Mouse (Mus musculus): ENCODE data around the gene Slc25a25.
"Not testable (repeated sequence)": the region's sequence is repeated elsewhere in the genome, so short reads cannot be mapped to it uniquely, and the experiment has no call there.

Slc25a25 gene

DNA sequence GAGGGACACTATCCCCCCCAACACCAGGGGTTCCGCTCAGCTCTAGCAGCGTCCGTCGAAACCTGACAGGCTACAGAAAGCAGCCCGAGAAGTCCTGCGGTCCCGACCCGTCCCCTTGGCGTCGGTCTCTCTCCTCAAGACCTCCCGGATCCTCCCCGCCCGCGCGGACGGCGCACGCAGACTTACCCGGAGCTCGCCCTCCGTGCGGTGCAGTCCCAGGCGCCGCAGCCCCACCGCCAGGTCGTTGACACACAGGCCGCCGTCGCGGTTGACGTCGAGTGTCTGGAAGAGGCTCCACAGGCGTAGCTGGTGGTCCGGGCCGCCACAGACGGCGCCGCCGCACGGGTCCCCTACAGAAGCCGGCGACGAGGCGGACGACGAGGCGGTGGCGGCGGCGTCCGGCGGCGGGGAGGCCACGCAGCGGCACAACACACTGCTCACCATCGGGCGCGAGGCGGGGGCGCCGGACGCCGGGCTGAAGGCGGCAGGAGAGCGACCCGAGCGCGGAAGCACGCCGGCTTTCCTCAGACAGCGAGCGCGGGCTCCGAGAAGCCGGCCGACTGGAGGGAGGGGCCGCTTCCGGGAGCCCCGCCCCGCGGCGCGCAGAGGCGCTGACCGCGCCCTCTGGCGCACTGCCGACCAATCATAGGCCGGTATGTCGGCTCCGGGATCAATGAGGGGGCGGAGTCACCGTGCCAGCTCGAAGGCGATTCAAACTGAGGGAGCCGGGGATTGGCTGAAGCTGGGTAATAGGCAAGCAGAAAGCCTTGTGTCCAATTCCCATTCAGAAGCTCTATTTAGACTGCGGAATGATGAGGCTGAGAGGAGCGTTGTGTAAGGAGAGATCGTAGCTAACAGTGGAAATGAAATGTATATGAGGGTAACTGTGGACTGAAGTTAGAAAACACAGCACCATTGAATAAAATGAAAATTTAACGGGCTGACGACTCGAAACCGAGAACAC is at the start of gene Slc25a25:
Slc25a25 (minus strand) TSS at position 565 of the 964 bp plus-strand sequence.
- peak; percentile 98 for DNase-seq

- DNase-seq, result no peak
Measured at GRCm38 (mm10) chr2:32500461-32500860, 49.2 kb upstream of the Slc25a25 start.

GRCm38 (mm10) chr2:32499365-32499764 is 48.1 kb upstream of the Slc25a25 start:
- no peak for DNase-seq

DNA sequence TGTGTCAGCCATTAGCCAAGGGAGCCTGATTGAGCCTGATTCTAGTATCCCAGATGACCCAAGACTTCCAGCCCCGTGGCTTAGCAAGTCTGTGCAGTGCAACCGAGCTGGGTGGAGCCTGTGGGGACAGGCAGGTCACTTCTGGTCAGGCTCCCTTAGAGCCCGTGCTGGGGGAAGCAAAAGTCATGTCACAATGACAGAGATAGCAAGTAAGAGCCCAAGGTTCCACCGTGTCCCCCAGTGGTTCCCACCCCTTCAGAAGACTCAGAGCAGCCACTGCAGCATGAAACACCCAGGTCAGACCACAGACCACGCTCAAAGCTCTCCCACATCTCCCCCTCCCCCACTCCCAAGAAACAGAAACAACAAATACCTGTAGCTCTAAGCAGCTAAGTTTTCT is 44.9 kb upstream of the Slc25a25 start:
- DNase-seq, result no peak

DNA sequence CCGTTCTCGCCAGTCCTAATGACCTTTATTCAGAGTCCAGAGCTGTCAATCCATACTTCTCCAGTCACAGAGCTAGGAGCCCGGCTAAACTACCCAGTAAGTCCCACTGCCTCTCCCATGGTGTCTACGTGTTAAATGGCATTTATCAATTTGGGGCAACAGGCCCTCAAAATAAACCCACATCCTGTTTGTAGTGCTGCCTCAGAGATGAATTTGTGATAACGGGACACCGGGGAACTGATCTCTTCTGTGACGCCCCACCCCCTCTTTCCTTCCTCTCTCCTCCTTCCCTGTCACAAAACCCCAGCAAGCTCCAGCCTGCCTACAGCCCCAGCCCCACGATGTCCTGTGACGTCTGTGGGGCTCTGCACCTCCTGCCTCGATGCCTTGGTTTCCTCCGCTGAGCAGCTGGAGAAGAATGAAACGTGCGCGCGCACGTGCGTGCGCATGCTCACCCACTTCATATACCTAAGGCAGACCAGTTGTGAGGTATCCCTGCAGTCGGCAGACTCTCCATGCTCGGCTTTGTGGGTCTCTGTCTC is 44.0 kb upstream of the Slc25a25 start:
- no peak for DNase-seq

- no peak for DNase-seq
Measured at GRCm38 (mm10) chr2:32494522-32494921, 43.3 kb upstream of the Slc25a25 start.

GRCm38 (mm10) chr2:32493301-32493701 is 42.1 kb upstream of the Slc25a25 start:
- DNase-seq, result no peak

DNA sequence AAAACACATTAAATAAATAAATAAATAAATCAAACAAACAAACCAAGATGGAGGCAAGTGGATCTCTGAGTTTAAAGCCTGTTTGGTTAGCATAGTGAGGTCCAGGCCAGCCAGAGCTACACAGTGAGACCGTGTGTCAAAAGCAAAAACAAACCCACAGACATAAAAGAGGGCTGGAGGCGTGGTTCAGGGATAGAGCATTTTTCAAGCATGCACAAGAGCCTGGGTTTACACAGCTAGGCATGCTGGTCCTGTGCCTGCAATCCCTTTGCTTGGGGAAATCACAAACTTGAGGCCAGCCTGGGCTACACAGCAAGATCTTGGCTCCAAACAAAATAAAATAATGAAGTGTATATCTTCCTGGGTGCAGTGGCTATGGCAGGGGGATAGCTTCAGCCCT is 41.4 kb upstream of the Slc25a25 start:
- no peak for DNase-seq

DNA sequence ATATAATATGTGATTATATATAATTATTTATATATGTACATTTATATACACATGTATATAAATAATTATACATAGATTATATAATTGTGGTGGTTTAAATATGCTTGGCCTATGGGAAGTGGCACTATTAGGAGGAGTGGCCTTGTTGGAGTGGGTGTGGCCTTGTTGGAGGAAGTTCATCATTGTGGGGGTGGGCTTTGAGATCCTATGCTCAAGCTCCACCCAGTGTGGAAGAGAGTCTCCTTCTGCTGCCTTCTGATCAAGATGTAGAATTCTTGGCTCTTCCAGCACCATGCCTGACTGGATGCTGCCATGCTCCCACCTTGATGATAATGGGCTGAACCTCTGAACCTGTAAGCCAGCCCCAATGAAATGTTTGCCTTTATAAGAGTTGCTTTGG is 39.5 kb upstream of the Slc25a25 start:
- DNase-seq, result not testable (repeated sequence)

DNA sequence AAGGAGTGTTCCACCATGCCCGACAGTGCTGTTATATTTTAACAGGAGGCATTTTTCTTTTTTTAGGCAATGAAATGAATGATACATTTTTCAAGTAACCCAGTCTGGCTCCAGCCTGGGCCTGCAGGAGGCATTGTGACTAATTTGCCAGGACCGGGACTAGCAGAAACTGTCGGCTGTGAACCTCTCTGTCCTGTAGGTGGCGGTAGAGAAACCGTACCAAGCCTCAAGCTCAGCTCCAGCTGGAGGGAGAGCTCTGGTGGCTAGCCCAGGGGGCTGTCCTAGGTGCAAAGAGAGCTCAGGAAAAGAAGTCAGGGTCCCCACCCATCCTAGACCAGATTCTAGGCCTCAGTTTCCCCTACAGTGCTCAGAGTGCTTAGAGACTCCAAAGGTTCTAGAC is 37.4 kb upstream of the Slc25a25 start:
- peak; percentile 93 for DNase-seq

GRCm38 (mm10) chr2:32487124-32487623 is 35.9 kb upstream of the Slc25a25 start:
- DNase-seq, result peak; percentile 90

GRCm38 (mm10) chr2:32486155-32486554 is 34.9 kb upstream of the Slc25a25 start:
- DNase-seq, result no peak

DNA sequence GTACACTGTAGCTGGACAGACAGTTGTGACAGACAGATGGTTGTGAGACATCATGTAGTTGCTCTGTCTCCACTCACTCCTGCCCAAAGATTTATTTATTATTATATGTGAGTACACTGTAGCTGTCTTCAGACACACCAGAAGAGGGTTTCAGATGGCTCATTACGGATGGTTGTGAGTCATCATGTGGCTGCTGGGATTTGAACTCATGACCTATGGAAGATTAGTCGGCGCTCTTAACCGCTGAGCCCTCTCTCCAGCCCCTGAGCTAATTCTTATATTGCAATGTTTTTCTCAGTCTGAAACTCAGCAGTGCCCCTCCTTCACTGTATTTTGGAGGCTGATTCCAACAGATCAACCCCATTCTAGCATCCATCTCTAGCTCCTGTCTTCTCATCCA is 34.5 kb upstream of the Slc25a25 start:
- DNase-seq, result no peak

DNA sequence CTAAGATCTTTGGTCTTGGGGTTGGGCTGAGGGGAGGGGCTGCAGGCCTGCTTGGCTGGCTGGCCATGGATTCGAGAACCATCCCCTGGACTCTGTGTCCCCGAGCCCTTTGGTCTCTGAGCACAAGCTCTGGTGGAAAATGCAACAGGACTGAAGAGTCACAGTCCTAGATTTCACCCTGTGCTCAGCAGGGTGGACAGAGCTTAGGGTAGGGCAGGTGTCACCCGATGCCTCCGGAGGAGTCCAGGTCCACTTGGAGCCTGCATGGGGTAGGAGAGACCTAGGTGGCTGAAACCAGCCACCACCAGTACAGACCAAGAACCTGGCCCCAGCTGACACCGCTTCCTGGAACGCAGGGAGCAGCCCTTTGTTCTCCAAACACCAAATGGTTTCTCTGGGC is 33.7 kb upstream of the Slc25a25 start:
- DNase-seq, result no peak

GRCm38 (mm10) chr2:32483179-32483875 is 32.1 kb upstream of the Slc25a25 start:
- peak; percentile 21 for DNase-seq

DNA sequence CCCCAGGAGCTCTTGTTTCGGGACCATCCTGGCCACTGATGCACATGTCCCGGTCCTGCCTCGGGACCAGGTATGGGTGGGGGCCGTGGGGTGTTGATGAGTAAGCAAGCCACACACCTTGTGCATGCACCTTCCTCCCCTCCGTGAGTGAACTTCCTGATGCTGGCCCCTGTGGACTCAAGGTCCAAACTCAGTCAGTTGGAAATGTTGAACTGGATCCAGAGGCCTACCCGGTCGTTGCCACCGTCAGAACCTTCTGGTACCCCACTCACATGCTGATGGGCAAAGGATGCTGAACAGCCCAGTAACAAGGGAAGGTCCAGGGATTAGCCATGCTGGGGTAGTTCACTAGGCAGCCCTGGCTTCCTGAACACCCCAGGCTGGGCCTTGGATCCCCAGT is 31.1 kb upstream of the Slc25a25 start:
- DNase-seq, result no peak

- not testable (repeated sequence) for DNase-seq
Measured at GRCm38 (mm10) chr2:32475361-32475760, 24.1 kb upstream of the Slc25a25 start.

GRCm38 (mm10) chr2:32471681-32472061 is 20.4 kb upstream of the Slc25a25 start:
- no peak for DNase-seq

GRCm38 (mm10) chr2:32471001-32471680 is 19.9 kb upstream of the Slc25a25 start:
- no peak for DNase-seq

- no peak for DNase-seq
Measured at GRCm38 (mm10) chr2:32464212-32464891, 13.1 kb upstream of the Slc25a25 start.

DNA sequence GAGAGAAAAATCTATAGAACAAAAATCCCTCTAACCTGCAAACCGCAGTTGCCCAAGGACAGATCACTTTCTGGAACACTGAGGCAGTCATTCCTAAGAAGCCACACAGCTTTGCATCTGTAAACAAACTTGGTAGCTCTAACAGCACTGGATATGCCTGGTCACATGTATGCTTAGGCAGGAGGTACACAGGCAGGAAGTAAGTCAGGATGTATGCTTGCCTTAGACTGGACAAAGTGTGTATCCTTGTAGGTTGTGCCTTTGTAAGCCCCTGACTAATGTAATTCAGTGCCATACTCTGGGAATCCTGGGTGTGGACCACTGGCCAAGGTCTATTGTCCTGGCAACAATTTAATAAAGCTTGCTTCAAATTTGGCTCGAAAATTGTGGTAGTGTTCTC is 12.5 kb upstream of the Slc25a25 start:
- DNase-seq, result no peak

GRCm38 (mm10) chr2:32459657-32460056 is 8.4 kb upstream of the Slc25a25 start:
- no peak for DNase-seq

Data from retina, postnatal 1 day (tissue).